Mouse (Mus musculus) layer of hippocampus, postnatal 14 days (tissue): Measurements from ENCODE around the gene Fsd2. TPM values are rescaled to one million over a fixed set of nuclear protein-coding genes. Genes with fewer than 3 reads are reported as not detected.

Experiments
- DNase-seq, 2 experiments: peaks; one replicate each; pipeline ENCODE4 v3.0.0; 2021 to 2022; ENCODE audit warnings: low spot score in 2 of 2, mixed read lengths in 1 of 2
- long read RNA-seq, 2 experiments: library from polyadenylated mRNA; stranded (forward); transcript quantifications; one replicate each; pipeline ENCODE4 v2.0.0; 2021
- total RNA-seq, 2 experiments: library from RNA; stranded (reverse); gene quantifications; 2 replicates each; pipeline ENCODE4 v1.2.3; 2021

Fsd2 gene
- under 1 TPM; 0.10 to 0.32 TPM for total RNA-seq
- long read RNA-seq, experiment 1, partial matches to known transcripts: 1 of 1 reads
- long read RNA-seq, experiment 1, other reads (novel, unspliced or antisense): 0 of 1 reads
- long read RNA-seq, experiment 2, partial matches to known transcripts: 1 of 1 reads
- long read RNA-seq, experiment 2, other reads (novel, unspliced or antisense): 0 of 1 reads

DNA sequence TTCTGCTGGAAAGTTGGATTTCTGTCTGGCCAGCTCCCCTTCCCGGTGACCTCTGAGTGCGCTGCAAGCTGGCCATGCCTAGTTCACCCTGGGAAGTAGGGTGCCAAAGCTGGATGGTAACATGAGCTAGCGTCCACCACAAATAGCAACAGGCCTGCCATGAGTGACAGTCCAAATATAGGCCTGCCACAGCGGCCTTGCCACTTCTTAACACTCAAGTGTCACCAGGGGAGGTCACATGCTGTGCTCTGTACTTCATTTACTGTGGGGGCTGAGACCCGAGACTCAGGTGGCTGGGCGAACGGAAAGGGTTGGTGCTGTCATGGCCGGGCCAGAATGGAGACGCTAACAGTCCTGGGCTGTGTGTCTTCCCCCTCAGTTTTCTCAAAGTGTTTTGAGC, at the start of gene Fsd2:
Gene Fsd2, minus strand, starts transcription at position 53 of the 400 bp plus-strand sequence.
- DNase-seq: no peak

DNA sequence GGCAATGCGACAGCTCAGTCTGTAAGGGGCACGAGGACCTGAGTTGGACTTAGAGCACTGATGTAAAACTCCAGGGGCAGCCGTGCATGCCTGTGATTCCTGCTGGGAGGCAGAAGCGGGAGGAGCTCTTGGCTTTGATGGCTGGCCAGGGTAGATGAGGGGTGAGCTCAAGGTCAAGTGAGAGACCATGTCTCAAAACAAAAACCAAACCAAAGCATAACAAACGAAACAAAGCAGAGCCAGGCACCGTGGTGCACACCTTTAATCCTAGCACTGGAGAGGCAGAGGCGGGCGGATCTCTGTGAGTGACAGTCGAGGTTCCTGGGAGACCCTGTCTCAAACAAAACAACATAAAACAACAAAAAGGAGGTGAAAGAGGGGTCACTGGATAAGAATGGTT, 48.3 kb upstream of the Fsd2 start:
- no peak for DNase-seq

DNA sequence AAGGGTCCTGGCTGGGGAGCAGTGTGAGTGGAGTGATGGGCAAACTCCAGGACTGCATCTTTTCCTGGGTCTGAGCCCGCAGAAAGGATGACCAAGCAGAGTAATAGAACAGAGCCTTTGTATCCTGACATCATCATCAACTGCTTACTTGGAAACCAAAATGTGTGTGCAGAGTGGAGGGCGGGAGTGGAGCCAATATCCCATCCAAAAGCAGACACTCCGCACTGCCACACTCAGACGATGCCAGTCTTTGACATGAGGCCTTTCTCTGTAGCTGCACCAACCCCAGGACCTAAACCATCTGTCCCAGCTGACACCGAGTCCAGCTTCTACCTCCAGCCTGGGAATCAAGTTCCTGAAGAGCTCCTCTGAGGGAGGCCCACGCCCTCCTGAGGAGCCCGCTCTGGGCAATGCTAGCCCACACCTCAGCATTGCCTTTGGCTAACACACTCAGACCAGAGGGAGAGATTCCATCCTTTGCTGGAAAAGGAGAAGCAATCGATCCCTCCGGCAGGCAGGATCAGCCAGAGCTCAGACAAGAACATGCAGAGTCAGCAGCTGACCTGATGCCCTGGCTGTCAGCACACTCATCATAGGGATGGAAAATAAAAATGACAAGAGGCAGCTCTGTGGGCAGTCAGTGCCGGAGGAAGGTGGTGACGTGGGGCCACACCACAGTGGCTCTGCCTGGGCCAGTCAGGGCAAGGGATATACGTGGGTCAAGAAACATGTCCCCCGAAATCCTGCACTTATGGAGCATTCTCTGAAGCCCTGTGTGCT, 46.3 kb upstream of the Fsd2 start:
- DNase-seq: no peak

DNA sequence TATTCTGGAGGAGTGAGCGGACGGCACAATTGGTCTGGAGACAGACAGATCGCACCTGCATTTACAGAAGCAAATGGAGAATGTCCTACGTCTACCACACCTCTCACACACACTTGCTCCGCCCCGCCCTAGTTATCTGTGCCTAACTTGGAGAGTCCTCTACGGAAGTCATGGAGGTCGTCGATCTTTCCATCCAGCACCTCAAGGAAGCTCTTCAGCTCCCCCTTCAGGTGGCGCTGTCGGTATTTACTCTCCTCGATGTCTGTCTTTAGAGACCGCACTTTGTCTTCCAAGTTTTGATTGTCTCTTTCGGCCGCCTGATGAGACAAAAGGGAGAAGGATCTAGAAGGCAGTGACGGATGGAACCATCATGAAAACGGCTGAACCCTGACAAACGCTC, 43.4 kb upstream of the Fsd2 start:
- no peak for DNase-seq

DNA sequence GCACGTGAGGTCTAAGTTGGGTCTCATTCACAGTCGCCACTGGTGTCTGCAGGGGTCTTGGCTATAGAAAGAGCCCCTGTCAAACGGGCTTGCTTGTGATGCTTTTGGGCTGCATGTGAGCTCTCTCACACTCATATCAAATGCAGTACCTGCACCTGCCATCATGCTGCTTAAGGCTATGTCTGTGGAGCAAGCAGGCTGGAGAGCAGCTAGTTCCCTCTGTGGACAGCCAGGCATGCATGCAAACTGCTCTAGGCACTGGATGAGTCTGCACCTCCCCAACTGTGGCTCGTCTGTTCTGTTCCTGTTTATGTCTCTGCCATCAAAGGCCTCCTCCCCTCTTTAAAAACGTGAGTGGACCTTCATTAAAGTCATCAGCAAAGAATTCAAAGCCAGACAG, 39.7 kb upstream of the Fsd2 start:
- no peak for DNase-seq

DNA sequence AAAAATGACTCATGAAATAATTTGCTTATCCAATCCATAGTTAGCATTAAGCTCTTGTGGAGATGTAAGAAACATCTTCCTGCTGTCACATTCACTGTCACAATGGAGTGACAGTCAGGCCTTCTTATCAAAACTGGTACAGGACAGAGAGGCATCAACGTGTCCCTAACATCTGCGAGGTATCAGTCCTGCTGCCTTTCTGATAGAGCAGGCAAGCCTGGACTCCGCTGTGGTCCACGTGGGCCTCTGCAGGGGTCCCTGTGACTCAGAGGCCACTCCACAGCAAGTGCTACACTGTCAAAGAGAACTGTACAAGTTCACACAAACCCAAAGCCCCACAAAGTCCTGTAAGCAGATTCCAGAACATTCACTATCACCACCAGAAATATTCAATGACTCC, 38.7 kb upstream of the Fsd2 start:
- no peak for DNase-seq

DNA sequence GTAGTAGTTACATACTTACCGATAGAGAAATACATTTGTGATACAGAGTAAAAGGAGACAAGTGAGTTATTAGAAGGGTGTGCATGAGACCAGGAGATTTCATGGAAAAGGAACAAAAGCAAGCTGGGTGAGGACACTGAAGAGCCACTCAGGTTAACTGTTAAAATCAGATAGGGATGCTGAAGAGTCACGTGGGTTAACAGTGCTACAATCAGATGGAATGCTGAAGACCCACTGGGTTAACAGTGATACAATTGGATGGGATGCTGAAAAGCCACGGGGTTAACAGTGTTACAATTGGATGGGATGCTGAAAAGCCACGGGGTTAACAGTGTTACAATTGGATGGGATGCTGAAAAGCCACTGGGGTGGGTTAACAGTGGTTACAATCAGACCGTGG, 38.2 kb upstream of the Fsd2 start:
- no peak for DNase-seq

DNA sequence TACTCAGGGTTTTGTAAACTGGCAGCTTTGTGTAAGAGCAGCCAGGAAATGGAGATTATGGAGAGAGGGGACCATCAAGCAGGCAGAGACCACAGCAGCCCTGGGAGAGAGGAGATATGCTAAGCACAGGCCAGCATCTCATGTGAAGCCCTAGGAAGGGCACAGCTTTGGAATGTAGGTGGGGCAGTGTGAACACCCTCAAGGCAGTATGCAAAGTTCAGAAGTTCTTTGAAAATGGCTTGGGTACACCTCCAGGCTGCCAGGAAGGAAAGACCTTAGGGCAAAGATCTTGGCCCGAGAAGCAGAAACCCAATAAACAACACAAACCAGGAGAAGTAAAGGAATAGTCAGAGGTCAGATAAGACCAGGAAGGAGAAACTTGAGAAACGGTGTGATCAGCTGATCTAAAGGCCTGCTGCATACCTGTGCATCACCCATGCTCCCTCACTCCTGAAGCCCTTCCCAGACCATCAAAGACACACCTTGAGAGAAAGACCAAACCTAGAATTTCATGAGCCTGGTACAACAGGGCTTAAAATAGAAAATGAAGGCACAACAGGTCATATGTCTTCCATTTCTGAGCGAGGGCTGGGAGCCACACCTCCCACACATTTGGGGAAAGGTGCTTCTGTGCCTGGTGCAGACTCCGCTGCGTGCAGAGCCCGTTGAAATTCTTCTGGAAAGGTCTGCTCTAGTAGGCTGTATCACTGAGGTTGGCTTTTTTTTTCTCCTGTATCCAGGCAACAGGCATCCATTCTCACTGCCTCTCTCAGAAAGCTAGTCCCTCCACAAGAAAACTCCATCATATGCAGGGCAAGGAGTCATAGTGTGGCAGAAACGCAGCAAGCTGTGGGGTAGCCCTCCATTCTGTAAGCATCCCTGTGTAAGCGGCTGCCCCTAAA, 32.9 kb upstream of the Fsd2 start:
- DNase-seq: no peak

DNA sequence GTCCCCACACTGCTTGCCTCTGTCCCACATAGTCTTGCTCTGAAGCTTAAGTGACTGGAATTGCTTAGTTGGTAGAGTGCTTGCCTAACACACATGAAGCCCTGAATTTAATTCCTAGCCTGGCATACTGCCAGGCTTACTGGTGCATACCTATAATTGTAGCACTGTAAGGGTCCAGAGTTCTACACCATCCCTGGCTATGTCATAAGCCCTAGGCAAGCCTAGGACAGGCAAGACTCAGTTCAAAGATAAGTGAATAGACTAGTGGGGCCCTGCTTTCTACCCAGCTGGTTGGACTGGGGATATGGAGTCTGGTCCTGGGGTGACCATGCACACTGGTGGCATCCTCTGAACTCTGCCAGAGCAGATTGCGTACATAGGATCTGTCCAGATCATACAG, 30.9 kb upstream of the Fsd2 start:
- no peak for DNase-seq

DNA sequence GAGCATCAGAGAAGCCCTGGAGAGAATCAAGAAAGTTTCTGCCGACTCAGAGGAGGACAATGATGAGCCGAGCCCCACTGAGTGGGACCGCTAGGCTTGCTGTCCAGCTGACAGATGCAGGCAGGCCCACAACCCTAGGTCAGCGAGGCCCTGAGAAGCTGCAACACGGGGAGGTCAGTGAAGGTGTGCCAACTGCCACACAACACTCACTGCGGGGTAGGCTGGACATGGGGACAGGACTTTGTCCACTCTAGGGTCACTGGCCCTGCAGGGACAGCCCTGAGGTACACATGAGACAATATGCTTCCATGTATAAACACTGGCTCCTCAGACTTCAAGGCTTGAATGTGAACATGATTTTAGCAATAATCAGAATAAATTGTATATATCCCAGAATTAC, 29.3 kb upstream of the Fsd2 start:
- DNase-seq: no peak

DNA sequence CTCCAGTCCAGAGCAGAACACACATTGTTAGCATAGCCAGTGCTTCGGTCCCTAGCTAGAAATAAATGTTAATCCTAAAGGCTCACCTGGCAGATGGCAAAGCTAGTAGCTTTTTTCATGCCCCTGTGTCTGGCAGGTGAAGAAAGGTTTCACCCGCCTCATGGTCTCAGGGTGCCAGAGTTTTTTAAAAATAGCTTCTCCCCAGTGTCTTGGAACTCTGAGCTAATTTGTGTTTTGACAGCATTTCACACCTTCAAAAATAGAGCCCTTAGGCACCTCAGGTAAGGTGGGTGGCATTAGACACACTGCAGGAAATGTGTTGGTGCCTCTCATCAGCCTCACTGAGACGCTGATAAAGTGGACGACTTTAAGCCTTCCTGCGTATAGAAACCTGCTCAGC, 28.3 kb upstream of the Fsd2 start:
- DNase-seq: no peak

DNA sequence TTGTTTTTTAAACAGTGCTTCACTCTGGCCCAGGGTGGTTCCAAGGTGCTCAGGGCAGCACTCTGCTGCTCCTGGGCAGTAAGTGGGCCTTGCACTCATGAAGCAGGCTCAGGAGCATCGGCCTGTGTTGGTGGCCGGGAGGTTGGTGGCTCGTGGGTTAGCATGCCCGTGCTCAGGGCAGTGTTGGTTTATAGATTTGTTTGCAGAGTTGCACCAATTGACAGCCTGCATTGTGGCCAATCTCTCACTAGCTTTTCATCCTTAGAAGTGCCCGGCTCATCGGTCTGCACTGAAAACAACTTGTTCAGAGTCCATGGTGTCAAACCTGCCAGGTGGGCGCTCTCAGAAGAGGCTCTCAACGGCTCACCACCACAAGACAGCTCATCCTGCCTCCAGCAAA, 26.6 kb upstream of the Fsd2 start:
- DNase-seq: no peak

DNA sequence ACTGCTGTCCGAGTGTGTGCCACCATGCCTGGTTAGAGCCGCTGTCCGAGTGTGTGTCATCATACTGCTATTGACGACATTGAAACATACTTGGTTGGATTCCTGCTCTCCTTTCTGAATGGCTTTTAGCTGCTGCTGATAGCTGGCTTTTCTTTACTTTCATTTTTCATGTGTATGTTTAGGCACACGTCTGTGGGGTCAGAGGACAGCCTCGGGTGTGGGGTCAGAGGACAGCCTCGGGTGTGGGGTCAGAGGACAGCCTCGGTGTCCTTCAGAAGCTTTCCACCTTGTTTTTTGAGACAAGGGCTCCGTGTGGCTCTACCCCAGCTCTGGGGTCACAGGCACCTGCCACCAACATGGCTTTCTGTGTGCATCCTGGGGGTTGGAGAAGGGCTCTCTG, 25.9 kb upstream of the Fsd2 start:
- no peak for DNase-seq

DNA sequence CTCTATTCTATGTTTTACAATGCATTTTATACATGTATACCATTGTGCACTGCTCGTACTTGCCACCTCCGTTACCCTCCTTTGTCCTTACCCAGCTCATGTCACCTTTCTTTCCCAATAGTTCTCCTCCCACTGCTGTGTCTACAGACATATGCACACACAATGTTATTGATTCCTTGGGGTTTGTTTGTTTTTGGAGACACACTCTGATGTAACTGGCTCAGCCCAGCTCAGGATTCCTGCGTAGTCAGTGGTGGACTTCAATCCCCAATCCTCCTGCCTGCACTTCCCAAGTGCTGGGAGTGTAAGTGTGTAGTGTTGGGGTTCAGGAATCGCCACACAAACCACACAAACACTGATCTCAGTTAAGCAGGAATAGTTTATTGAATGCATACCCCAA, 20.5 kb upstream of the Fsd2 start:
- no peak for DNase-seq

DNA sequence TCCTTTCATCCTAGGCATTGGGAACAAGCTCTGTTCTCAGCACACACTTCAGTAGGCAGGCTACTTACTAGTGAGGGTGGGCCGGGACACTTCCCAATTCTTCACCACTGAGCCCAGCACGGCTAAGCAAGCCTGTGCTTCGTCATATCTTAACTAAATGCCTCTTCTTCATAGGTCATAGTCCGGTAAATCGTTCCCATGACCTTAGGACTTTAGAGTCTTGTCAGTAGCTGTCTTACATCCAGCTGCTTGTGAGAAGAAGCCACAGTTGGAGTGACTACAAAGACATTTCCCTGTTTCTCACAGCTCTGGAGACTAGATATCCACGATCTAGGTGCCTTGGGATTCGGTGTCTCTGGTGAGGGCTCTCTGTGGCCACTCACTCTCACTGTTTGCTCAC, 18.6 kb upstream of the Fsd2 start:
- DNase-seq: no peak

DNA sequence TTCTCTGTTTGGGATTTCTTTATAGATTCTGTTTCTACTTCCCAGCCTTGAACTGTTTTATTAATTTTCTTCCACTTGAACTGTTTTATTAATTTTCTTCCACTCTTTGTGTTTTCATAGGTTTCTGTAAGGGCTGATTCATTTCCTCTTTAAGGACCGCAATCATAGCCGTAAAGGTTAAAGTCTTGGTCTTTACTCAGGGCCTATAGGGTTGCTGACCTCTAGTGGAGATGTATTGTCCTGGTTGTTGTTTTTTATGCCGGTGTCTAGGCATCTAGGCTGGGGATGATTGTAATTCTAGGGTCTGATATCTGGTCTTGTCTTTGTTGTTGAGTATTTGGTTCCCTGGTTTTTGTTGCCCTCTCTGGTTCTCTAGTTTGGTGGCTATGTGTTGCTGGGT, 16.8 kb upstream of the Fsd2 start:
- no peak for DNase-seq

DNA sequence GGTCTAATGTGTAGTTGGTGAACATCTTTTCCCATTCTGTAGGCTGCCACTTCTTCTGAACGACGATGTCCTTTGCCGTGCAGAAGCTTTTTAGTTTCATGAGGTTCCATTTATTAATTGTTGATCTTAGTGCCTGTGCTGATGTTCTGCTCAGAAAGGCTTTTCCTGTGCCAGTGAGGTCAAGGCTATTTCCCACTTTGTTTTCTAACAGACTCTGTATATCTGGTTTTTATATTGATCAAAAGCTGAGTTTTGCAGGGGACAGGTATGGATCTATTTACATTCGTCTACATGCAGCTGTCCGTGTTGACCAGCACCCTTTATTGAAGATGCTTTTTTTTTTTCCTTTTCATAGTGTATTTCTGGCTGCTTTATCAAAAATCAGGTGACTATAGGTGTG, 12.6 kb upstream of the Fsd2 start:
- no peak for DNase-seq

DNA sequence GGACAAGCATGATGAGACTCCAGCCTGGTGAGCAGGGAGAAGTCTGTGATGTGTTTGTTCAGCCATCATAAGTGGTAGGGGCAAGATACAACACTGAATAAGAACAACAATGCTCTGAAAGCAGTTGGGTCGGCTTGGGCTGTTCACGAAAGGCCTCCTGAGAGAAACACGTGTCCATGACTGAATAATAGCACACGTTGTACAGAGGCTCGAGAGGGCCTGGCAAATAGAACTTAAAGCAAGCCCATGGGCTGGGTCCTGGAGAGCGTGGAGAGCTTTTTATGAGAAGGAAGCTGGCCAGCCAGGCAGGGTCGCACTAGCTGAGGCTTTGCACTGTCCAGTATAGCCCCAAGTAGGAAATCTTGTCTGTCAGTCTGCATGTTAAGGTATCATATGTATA, 11.7 kb upstream of the Fsd2 start:
- no peak for DNase-seq

DNA sequence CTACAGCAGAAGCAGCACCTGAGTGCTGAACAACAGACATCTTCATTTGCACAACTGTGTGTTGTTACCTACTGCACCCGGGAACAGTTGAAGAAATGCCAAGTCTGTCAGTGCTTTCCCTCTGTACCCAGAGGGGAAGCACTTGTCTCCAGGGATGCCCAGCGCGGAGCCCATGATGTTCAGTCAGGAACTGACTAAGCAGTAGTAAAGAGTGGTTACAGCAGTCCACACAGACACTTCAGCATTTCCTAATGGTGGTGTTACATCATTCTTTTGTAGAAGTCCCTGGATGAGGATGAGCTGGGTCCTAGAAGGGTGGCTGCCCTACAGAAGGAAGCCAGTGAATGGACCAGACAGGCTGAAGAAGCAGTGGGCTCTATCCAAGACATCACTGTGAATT, 11.1 kb upstream of the Fsd2 start:
- DNase-seq: no peak

DNA sequence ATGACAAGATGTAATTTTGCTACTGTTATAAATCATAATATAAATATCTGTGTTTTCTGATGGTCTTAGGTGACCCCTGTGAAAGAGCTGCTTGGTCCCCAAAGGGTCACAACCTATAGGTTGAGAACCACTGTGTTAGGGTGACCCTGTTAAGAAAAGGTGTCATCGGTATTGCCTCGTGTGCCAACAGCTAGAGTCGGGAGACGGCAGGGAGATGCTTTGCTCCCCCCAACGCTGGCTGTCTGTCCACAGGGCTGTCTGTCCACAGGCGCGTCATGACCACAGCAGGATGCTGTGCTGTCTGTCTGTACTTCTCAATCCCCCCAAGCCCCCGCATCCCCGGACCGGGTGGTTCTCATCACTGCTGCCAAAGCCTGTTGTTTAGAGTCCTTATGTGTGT, 8.9 kb upstream of the Fsd2 start:
- no peak for DNase-seq

DNA sequence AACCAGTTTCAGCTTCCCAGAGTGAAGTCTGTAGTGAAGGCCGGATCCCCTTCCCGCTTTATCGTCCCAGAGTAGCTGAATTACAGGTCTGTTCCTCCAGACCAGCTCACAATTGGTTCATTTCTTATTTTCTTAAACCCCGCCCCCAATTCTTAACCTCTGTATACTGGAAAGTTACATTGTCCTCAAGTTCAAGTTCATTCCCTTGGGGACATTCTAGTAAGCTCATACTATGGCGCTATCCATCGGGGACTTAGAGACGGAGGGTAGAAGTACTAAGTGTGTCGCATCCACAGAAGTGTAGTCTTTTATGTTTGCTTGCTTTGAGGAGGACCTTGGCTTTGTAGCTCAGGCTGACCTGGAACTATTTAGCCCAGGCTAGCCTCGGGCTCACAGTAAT, 7.1 kb upstream of the Fsd2 start:
- DNase-seq: no peak

DNA sequence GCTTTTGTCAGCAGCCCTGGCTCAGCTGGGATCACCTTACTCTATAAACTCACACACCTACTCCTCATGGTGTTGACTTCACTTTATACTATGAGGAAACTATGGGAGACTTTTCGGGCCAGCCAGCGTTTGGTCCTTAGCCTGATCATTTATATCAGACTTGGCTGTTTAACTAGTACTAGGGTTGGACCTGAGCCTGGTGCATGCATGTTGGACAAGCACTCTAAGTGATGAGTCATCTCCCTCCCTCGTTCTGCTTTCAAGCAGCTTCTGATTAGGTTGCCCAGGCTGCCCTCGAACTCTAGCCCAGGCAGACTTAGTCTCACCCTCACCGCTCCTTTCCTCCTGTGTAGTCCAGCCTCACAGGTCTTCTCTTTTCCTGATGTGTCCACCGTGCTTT, 6.7 kb upstream of the Fsd2 start:
- DNase-seq: no peak
